Mouse (Mus musculus): ENCODE results near the gene Pth1r. TPM values are rescaled to one million over a fixed set of nuclear protein-coding genes. Genes with fewer than 3 reads are reported as not detected.
"Not testable (repeated sequence)": the region's sequence is repeated elsewhere in the genome, so short reads cannot be mapped to it uniquely, and the experiment has no call there.

The Pth1r gene
- total and polyA plus RNA-seq, 3 experiments = 6.0 to 10.3 (median 7.0) TPM

DNA sequence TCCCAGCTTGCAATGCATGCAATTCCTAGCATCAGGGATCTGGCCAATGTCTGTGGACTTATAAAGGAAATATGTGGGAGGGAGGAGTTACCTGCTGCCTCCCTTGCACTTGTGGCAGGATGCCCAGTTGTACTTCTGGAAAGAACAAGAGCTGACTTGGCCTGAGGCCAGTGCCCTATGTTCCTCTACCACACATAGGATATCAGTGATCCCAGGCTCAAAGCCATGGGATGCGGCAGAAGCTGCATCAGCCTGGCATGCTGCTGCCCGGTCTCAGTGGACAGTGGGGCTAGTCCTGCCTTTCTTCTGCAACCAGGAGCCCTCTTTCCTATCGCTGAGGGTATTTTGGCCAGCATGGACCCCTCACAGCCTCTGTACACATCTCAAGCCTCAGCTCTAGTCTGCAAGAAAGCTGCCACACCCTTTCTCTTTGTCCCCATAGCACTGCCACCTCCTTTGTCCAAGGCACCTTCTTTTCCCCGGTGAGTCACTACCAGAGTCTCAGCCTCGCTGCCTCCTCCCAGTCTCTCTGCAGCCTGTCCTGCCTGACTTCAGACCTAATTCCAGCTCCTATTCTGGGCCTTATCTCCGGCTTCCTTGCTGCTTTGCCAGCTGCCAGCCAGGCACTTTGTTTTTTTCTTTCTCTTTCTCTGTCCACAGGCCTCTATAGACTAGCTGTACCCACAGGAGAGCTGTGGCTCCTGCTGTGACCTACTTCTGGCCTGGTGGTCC, 62.7 kb downstream of the Pth1r start:
- H3K36me3 ChIP-seq (ENCODE audit: control insufficient read depth, insufficient read depth, low read length) = no peaks in the 10 kb centered on the region; the same call in none of the 2 replicates
- no peaks in the 10 kb centered on the region; the same call in 1 of the 2 replicates for H3K79me2 ChIP-seq (replicated peaks; ENCODE audit: control insufficient read depth, insufficient read depth, low read length)
- WGBS = 17% methylated on average over 6 of the region's 6 CpGs
- peaks cover 39% of the 10 kb centered on the region for H3K4me1 ChIP-seq (ENCODE audit: control insufficient read depth, insufficient read depth, low read length)
- peak; percentile 68 to 79 for DNase-seq
- TF ChIP-seq CTCF (IDR thresholded peaks at IDR 0.05) (no peak), EP300 (IDR thresholded peaks at IDR 0.05; ENCODE audit: insufficient read depth, low read depth, low read length) (peak; percentile 5; the same call in 1 of the 2 replicates)
- H3K9ac ChIP-seq (ENCODE audit: low read depth, low read length) = peak overlapping the region; percentile 27
- intact Hi-C loops (cut with DNase I) = no loop called here
- peak overlapping the region; percentile 79 for H3K27ac ChIP-seq
- H3K4me3 ChIP-seq = no peak overlapping the region
- no peaks in the 10 kb centered on the region for H3K27me3 ChIP-seq (ENCODE audit: control insufficient read depth, insufficient read depth, low read length)

GRCm38 (mm10) chr9:110683574-110684099, 63.3 kb downstream of the Pth1r start:
- no peaks in the 10 kb centered on the region; the same call in none of the 2 replicates for H3K36me3 ChIP-seq (ENCODE audit: control insufficient read depth, insufficient read depth, low read length)
- H3K9ac ChIP-seq (ENCODE audit: low read depth, low read length) = peak overlapping the region; percentile 14; the same call in 1 of the 2 replicates
- TF ChIP-seq CTCF (IDR thresholded peaks at IDR 0.05) (no peak), EP300 (IDR thresholded peaks at IDR 0.05; ENCODE audit: insufficient read depth, low read depth, low read length) (no peak)
- intact Hi-C loops (cut with DNase I) = no loop called here
- peak overlapping the region; percentile 79 for H3K27ac ChIP-seq
- peaks cover 36% of the 10 kb centered on the region for H3K4me1 ChIP-seq (ENCODE audit: control insufficient read depth, insufficient read depth, low read length)
- H3K27me3 ChIP-seq (ENCODE audit: control insufficient read depth, insufficient read depth, low read length) = no peaks in the 10 kb centered on the region
- H3K4me3 ChIP-seq = no peak overlapping the region
- peak in 1 of 2 experiments; percentile 32 for DNase-seq
- WGBS = 31% methylated on average over 4 of the region's 4 CpGs
- no peaks in the 10 kb centered on the region; the same call in 1 of the 2 replicates for H3K79me2 ChIP-seq (replicated peaks; ENCODE audit: control insufficient read depth, insufficient read depth, low read length)

DNA sequence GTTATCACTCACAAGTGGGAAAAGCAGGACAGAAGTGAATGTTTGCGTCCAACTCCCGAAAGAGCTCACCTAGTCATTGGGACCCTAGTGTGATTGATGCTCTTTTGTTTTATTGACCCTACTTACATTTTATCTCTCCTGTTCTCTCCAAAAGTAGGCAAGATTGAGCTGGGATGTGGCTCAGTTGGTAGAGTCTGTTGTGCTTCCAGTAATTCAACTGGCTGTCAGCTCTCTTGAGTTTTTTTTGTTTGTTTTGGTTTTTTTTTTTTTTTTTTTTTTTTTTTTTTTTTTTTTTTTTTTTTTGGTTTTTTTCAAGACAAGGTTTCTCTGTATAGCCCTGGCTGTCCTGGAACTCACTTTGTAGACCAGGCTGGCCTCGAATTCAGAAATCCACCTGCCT, 64.2 kb downstream of the Pth1r start:
- peaks cover 39% of the 10 kb centered on the region for H3K4me1 ChIP-seq (ENCODE audit: control insufficient read depth, insufficient read depth, low read length)

DNA sequence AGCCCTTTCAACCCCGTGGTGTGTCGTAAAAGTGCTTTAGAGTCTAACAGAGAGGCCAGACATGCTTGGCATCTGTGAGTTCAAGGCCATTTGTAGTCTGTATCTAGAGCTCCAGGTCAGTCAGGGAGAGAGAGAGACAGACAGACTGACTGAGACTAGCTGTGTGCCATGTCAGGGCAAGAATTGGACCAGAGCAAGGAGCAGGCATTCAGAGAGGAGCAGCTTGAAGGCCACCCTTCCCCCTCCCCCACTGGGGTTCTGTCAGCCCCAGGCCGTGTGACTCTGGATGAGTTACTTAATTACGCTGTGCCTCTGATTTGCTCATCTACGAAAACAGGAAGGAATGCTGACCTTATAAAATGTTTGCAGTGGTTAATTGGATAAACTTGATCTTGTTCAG, 64.7 kb downstream of the Pth1r start:
- Histone ChIP-seq H3K9ac (ENCODE audit: low read depth, low read length) (no peak overlapping the region), H3K27me3 (ENCODE audit: control insufficient read depth, insufficient read depth, low read length) (no peaks in the 10 kb centered on the region), H3K4me3 (no peak overlapping the region), H3K79me2 (replicated peaks; ENCODE audit: control insufficient read depth, insufficient read depth, low read length) (no peaks in the 10 kb centered on the region; the same call in 1 of the 2 replicates), H3K4me1 (ENCODE audit: control insufficient read depth, insufficient read depth, low read length) (peaks cover 42% of the 10 kb centered on the region), H3K36me3 (ENCODE audit: control insufficient read depth, insufficient read depth, low read length) (no peaks in the 10 kb centered on the region; the same call in none of the 2 replicates), H3K27ac (no peak overlapping the region)
- WGBS = 46% methylated on average over 5 of the region's 5 CpGs
- intact Hi-C loops (cut with DNase I) = no loop called here
- TF ChIP-seq POLR2A (IDR thresholded peaks at IDR 0.05; ENCODE audit: insufficient read depth, low read depth, low read length) = no peak
- TF ChIP-seq CTCF (IDR thresholded peaks at IDR 0.05) = no peak
- no peak for TF ChIP-seq EP300 (IDR thresholded peaks at IDR 0.05; ENCODE audit: insufficient read depth, low read depth, low read length)
- no peak for DNase-seq

More for the DNA sequence above, 64.2 kb downstream of the Pth1r start:
- H3K9ac ChIP-seq (ENCODE audit: low read depth, low read length); DNase-seq; intact Hi-C loops (cut with DNase I); H3K4me3 ChIP-seq; H3K27me3 ChIP-seq (ENCODE audit: control insufficient read depth, insufficient read depth, low read length); H3K36me3 ChIP-seq (ENCODE audit: control insufficient read depth, insufficient read depth, low read length); H3K27ac ChIP-seq; H3K79me2 ChIP-seq (replicated peaks; ENCODE audit: control insufficient read depth, insufficient read depth, low read length): not testable (repeated sequence)
- WGBS = 82% methylated on average over 3 of the region's 3 CpGs

- TF ChIP-seq EP300 (IDR thresholded peaks at IDR 0.05; ENCODE audit: insufficient read depth, low read depth, low read length) = no peak
- TF ChIP-seq CTCF (IDR thresholded peaks at IDR 0.05) = no peak
- TF ChIP-seq POLR2A (IDR thresholded peaks at IDR 0.05; ENCODE audit: insufficient read depth, low read depth, low read length) = no peak
- no peaks in the 10 kb centered on the region for H3K27me3 ChIP-seq (ENCODE audit: control insufficient read depth, insufficient read depth, low read length)
- no peak overlapping the region for H3K4me3 ChIP-seq
- H3K79me2 ChIP-seq (replicated peaks; ENCODE audit: control insufficient read depth, insufficient read depth, low read length) = no peaks in the 10 kb centered on the region; the same call in 1 of the 2 replicates
- intact Hi-C loops (cut with DNase I) = no loop called here
- 73% methylated on average over 9 of the region's 9 CpGs for WGBS
- no peaks in the 10 kb centered on the region; the same call in none of the 2 replicates for H3K36me3 ChIP-seq (ENCODE audit: control insufficient read depth, insufficient read depth, low read length)
- H3K27ac ChIP-seq = no peak overlapping the region
- H3K4me1 ChIP-seq (ENCODE audit: control insufficient read depth, insufficient read depth, low read length) = peaks cover 44% of the 10 kb centered on the region
- no peak for DNase-seq
- no peak overlapping the region for H3K9ac ChIP-seq (ENCODE audit: low read depth, low read length)
These were observed 65.1 kb downstream of the Pth1r start for GRCm38 (mm10) chr9:110681817-110682216.

- H3K4me1 ChIP-seq (ENCODE audit: control insufficient read depth, insufficient read depth, low read length) = peaks cover 43% of the 10 kb centered on the region
- DNase-seq = no peak
- 57% methylated on average over 7 of the region's 7 CpGs for WGBS
- no peak overlapping the region for H3K4me3 ChIP-seq
- no peak for TF ChIP-seq EP300 (IDR thresholded peaks at IDR 0.05; ENCODE audit: insufficient read depth, low read depth, low read length)
- no peak for TF ChIP-seq POLR2A (IDR thresholded peaks at IDR 0.05; ENCODE audit: insufficient read depth, low read depth, low read length)
- no peak for TF ChIP-seq CTCF (IDR thresholded peaks at IDR 0.05)
- H3K9ac ChIP-seq (ENCODE audit: low read depth, low read length) = no peak overlapping the region
- intact Hi-C loops (cut with DNase I) = no loop called here
- no peak overlapping the region for H3K27ac ChIP-seq
- no peaks in the 10 kb centered on the region; the same call in none of the 2 replicates for H3K36me3 ChIP-seq (ENCODE audit: control insufficient read depth, insufficient read depth, low read length)
- no peaks in the 10 kb centered on the region for H3K27me3 ChIP-seq (ENCODE audit: control insufficient read depth, insufficient read depth, low read length)
- no peaks in the 10 kb centered on the region; the same call in 1 of the 2 replicates for H3K79me2 ChIP-seq (replicated peaks; ENCODE audit: control insufficient read depth, insufficient read depth, low read length)
These were observed 66.0 kb downstream of the Pth1r start for GRCm38 (mm10) chr9:110680736-110681507.

All from heart, adult 2 months (tissue).